8 mouse cellular contexts compared by ENCODE assay signal in the genomic region with DNA sequence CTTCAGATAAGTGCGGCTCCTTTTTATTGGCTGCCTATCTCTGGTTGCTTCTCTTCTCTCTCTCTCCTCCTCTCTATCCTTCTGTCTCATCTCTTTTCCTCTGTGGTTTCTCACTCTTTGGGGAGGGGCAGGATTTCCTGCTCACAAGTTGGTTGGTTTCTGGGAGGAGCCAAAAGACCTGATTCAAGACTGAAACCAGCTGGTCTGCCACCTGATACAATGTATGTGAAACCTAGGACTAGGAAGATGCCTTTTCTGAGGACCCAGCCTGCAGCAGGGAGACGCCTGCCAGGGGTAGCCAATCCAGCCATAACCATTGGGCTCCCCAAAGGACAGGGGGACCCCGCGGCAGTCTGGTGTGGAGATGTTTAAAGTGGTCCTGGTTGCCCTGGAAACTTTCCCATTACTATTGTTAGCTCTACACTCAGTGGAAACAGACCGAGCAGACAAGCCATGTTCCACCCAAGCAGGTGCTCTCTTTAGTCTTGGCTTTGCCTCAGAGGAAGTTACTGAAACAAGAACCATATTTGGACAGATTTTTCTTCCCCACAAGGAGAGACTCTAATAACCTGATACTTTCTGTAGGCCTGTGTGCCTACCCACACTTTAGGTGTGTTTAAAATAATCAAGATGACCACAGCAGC. TPM values are rescaled to one million over a fixed set of nuclear protein-coding genes. Genes with fewer than 3 reads are reported as not detected.
DNase-seq lines count a peak whose midpoint lies in the region; ATAC-seq lines count a peak whose summit lies in the region.
"Had no signal": no experiment of that assay in that cellular context is flagged by ENCODE, and none has a peak within 500 bp of the region (broad histone marks: within the 10 kb centered on the region; RNA-seq: fewer than 3 reads in every experiment).

A gene (minus strand): TSS at position 121 of the 644 bp plus-strand sequence.

- no peak for ATAC-seq in neural tube, embryonic 15.5 days (ENCODE audit: low FRiP score)

- peak within 1 kb of the TSS; percentile 90 for H3K27ac ChIP-seq in brown adipose tissue, adult 24 weeks (replicated peaks; ENCODE audit: low read depth, low read length)
- H3K27ac ChIP-seq in neural tube, embryonic 15.5 days (replicated peaks), result no peak within 1 kb of the TSS
- H3K27ac ChIP-seq: limb, embryonic 12.5 days had no signal

- H3K9me3 ChIP-seq in neural tube, embryonic 15.5 days (replicated peaks), result no peaks in the 10 kb centered on the region
- H3K9me3 ChIP-seq: limb, embryonic 12.5 days had no signal

- H3K27me3 ChIP-seq in neural tube, embryonic 15.5 days (replicated peaks), result no peaks in the 10 kb centered on the region
- H3K27me3 ChIP-seq: limb, embryonic 12.5 days had no signal

- no peaks in the 10 kb centered on the region for H3K36me3 ChIP-seq in neural tube, embryonic 15.5 days
- H3K36me3 ChIP-seq: limb, embryonic 12.5 days had no signal

- 62% methylated on average over 5 of the region's 5 CpGs for WGBS in neural tube, embryonic 15.5 days

- H3K4me3 ChIP-seq in brown adipose tissue, adult 24 weeks (ENCODE audit: insufficient read depth, low read depth, low read length), result no peak within 1 kb of the TSS
- H3K4me3 ChIP-seq in neural tube, embryonic 15.5 days (replicated peaks), result no peak within 1 kb of the TSS
- H3K4me3 ChIP-seq: limb, embryonic 12.5 days had no signal

- no peak within 1 kb of the TSS for H3K4me2 ChIP-seq in neural tube, embryonic 15.5 days
- H3K4me2 ChIP-seq: limb, embryonic 12.5 days had no signal

- H3K9ac ChIP-seq in neural tube, embryonic 15.5 days (replicated peaks), result no peak within 1 kb of the TSS
- H3K9ac ChIP-seq: limb, embryonic 12.5 days had no signal

- intact Hi-C loops in left cerebral cortex, postnatal 25 days (cut with DNase I), result no loop called here

- no peak for DNase-seq in layer of hippocampus, adult 8-10 months (ENCODE audit: low spot score in 2 of 2)
- DNase-seq in layer of hippocampus, adult 9-11 months, result no peak
- DNase-seq in left cerebral cortex, postnatal 25 days (ENCODE audit: low spot score in 2 of 2), result no peak
- peak; percentile 61 to 86 for DNase-seq in thymus, adult 18-20 months
- no peak for DNase-seq in urinary bladder, postnatal 36 days (ENCODE audit: low spot score in 2 of 2)

- peaks cover 15% of the 10 kb centered on the region for H3K4me1 ChIP-seq in brown adipose tissue, adult 24 weeks (ENCODE audit: control insufficient read depth, insufficient read depth, insufficient read length, low read length)
- peaks cover 7% of the 10 kb centered on the region for H3K4me1 ChIP-seq in neural tube, embryonic 15.5 days

RNA-seq across cellular contexts. Expression of the gene that starts here (rescaled TPM):
- 10 to 100 TPM; 36.3 to 42.8 (median 37.7) TPM for total RNA-seq in layer of hippocampus, adult 8-10 months (2022)
- 219 and 423 TPM in 2 replicates for polyA plus RNA-seq in brown adipose tissue, adult 24 weeks (2012; ENCODE audit: insufficient read depth, insufficient read length, missing spikeins)
- total RNA-seq in left cerebral cortex, postnatal 25 days (2021), result 10 to 100 TPM; 24.1 to 24.9 TPM
- polyA plus RNA-seq in neural tube, embryonic 15.5 days (2015; fragmentation: Nextera tagmentation; extraction: Ambion mirVana), result 0.36 and 2.8 TPM in 2 replicates

Comparison
In these comparisons a context has a peak if more than half of its experiments do, and no peak if none do; other contexts are left out.
1. RNA of the gene that starts here (polyA plus RNA-seq): 219 to 423 TPM in brown adipose tissue, adult 24 weeks; 0.36 to 2.8 TPM in neural tube, embryonic 15.5 days; every median in the first group is over 10 times any median in the second.
2. DNase-seq: peak in thymus, adult 18-20 months (2 of 2); none in layer of hippocampus, adult 8-10 months (0 of 2), layer of hippocampus, adult 9-11 months (single experiment), left cerebral cortex, postnatal 25 days (0 of 2) and urinary bladder, postnatal 36 days (0 of 2).